Mouse (Mus musculus): ENCODE measurements around the gene Hist1h4i. TPM values are rescaled to one million over a fixed set of nuclear protein-coding genes. Genes with fewer than 3 reads are reported as not detected.

Gene Hist1h4i
- 42.8 and 103 TPM in 2 replicates for polyA plus RNA-seq (2012; rRNA removed)

DNA sequence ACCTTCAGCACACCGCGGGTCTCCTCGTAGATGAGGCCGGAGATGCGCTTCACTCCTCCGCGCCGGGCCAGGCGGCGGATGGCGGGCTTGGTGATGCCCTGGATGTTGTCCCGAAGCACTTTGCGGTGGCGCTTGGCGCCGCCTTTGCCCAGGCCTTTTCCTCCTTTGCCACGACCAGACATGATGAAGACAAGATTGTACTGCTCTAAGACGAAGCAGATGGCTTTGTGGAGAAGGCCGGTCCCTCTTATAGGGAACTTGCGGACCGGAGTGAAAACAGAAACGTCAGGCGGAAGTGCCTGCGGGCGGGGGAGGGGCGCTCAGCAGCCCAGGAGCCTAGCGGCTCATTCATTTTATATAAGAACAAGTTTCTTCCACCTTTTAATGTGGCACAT, at the start of gene Hist1h4i:
Gene Hist1h4i, minus strand, starts transcription at position 221 of the 395 bp plus-strand sequence.

DNA sequence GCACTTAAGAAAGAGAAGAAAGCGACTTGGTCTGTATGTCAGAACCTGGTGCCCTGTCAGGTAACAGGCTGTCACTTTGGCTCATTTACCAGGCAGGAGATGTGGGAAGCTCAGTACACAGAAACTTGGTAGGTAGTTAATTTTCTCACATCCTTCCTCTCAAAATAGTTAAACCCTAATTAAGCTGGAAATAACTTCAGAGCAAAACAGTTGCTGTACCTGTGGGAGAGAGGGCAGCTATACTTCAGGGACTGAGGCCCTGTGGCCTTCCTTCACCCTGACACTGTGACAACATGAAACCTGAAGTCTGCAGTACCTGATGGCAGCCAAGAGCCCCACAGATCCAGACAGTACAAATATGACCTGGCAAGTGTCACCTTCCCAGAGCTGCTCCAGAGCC, 43.0 kb upstream of the Hist1h4i start, which contains the start of gene Vmn1r188:
Gene Vmn1r188, plus strand, starts transcription at position 301 of the 400 bp plus-strand sequence.

GRCm38 (mm10) chr13:22042568-22043502, 1.7 kb upstream of the Hist1h4i start, which contains the start of the genes Hist1h2ag and Hist1h2bj:
Gene Hist1h2ag (minus strand): TSS chr13:22042944.
Gene Hist1h2bj (plus strand): TSS chr13:22043214.

GRCm38 (mm10) chr13:22035267-22036148, 5.7 kb downstream of the Hist1h4i start, which contains the start of the genes Hist1h2ah and Hist1h2bk:
Gene Hist1h2ah (minus strand): TSS chr13:22035568.
Gene Hist1h2bk (plus strand): TSS chr13:22035870.

DNA sequence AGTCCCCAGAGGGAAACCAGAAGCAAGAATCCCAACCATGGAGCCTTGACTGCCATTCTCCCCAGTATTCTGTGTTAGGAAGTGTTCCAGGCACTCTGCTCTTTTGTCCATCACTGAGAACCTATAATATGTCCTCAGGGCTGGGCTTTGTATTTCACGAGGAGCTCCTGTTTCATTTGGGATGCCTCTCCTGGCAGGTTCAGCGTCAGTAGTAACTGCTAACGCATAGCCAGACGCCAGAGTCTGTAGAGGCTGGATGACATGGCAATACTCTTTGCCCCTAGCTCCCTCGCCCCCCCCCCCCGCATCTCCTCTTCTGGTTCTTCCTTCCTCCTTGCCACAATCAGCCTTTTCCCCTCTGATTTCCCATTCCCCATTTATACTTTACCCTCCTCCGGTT, 31.5 kb downstream of the Hist1h4i start, which contains the start of gene Prss16:
Gene Prss16, minus strand, starts transcription at position 101 of the 400 bp plus-strand sequence.

Other genes with a start within 250 kb of the Hist1h4i start
- 3.5 and 6.3 TPM in 2 replicates for gene Hist1h2bq, start 231.2 kb downstream of the Hist1h4i start, polyA plus RNA-seq (2012; rRNA removed)
- not detected in 2 replicates for gene Hist1h2ao, start 230.9 kb downstream of the Hist1h4i start, polyA plus RNA-seq (2012; rRNA removed)
- gene Hist1h4m, start 229.6 kb downstream of the Hist1h4i start, polyA plus RNA-seq (2012; rRNA removed), result not detected in 2 replicates
- gene Hist1h4n, start 209.2 kb downstream of the Hist1h4i start, polyA plus RNA-seq (2012; rRNA removed), result 19.1 and 27.0 TPM in 2 replicates
- 35.2 and 36.1 TPM in 2 replicates for gene Hist1h2ap, start 207.9 kb downstream of the Hist1h4i start, polyA plus RNA-seq (2012; rRNA removed)
- 2.2 and 6.7 TPM in 2 replicates for gene Hist1h2br, start 207.6 kb downstream of the Hist1h4i start, polyA plus RNA-seq (2012; rRNA removed)
- gene Zfp184, start 96.3 kb downstream of the Hist1h4i start, polyA plus RNA-seq (2012; rRNA removed), result 0.38 and 0.39 TPM in 2 replicates
- not detected in 2 replicates for gene Pom121l2, start 60.2 kb downstream of the Hist1h4i start, polyA plus RNA-seq (2012; rRNA removed)
- 1.2 and 1.3 TPM in 2 replicates for gene Prss16, start 31.6 kb downstream of the Hist1h4i start, polyA plus RNA-seq (2012; rRNA removed)
- gene Hist1h2ah, start 5.8 kb downstream of the Hist1h4i start, polyA plus RNA-seq (2012; rRNA removed), result 3.6 and 4.4 TPM in 2 replicates
- gene Hist1h2bk, start 5.5 kb downstream of the Hist1h4i start, polyA plus RNA-seq (2012; rRNA removed), result 6.7 and 11.4 TPM in 2 replicates
- 13.6 and 14.3 TPM in 2 replicates for gene Hist1h2ag, start 1.6 kb upstream of the Hist1h4i start, polyA plus RNA-seq (2012; rRNA removed)
- gene Hist1h2bj, start 1.9 kb upstream of the Hist1h4i start, polyA plus RNA-seq (2012; rRNA removed), result 7.7 and 11.4 TPM in 2 replicates
- gene Vmn1r188, start 43.1 kb upstream of the Hist1h4i start, polyA plus RNA-seq (2012; rRNA removed), result not detected in 2 replicates
- not detected in 2 replicates for gene Vmn1r189, start 64.5 kb upstream of the Hist1h4i start, polyA plus RNA-seq (2012; rRNA removed)
- gene Vmn1r191, start 142.6 kb upstream of the Hist1h4i start, polyA plus RNA-seq (2012; rRNA removed), result not detected in 2 replicates
- gene Vmn1r192, start 149.8 kb upstream of the Hist1h4i start, polyA plus RNA-seq (2012; rRNA removed), result not detected in 2 replicates
- not detected in 2 replicates for gene Vmn1r193, start 181.8 kb upstream of the Hist1h4i start, polyA plus RNA-seq (2012; rRNA removed)
- gene Vmn1r194, start 202.9 kb upstream of the Hist1h4i start, polyA plus RNA-seq (2012; rRNA removed), result not detected in 2 replicates
- not detected in 2 replicates for gene Vmn1r195, start 229.2 kb upstream of the Hist1h4i start, polyA plus RNA-seq (2012; rRNA removed)
- not detected in 2 replicates for gene Vmn1r196, start 248.6 kb upstream of the Hist1h4i start, polyA plus RNA-seq (2012; rRNA removed)